Mouse (Mus musculus) stomach, embryonic 14.5 days (tissue): ENCODE measurements at regions not wholly inside any gene's neighbourhood (a gene's known extent, or its start where the extent isn't known, plus 50 kb on each side); places are given as distances from the start of the nearest gene placed in this dataset.
A peak's percentile ranks its signal among the peaks of the same experiment; 100 is the strongest.

Source experiments
- ATAC-seq: fragments of 200-750 bp; cut with Nextera tagmentation; 2 replicates; pipeline ENCODE4 v1.8.0; 2017; ENCODE audit warnings: low read depth, moderate TSS enrichment; ENCODE audit not compliant: insufficient number of reproducible peaks, insufficient read depth, low FRiP score
- H3K27ac ChIP-seq: fragments of 300-500 bp; sonication (generic); 2 replicates; pipeline ENCODE4 v1.5.1; 2014; ENCODE audit warnings: mild to moderate bottlenecking, low read length, moderate library complexity, mixed read lengths
- H3K27me3 ChIP-seq: fragments of 300-500 bp; sonication (generic); 2 replicates; pipeline ENCODE4 v1.6.1; 2014; ENCODE audit warnings: low read length, control low read depth, mixed read lengths; ENCODE audit not compliant: control insufficient read depth, insufficient read depth
- H3K36me3 ChIP-seq: fragments of 300-500 bp; sonication (generic); 2 replicates; pipeline ENCODE4 v1.6.1; 2014; ENCODE audit warnings: mild to moderate bottlenecking, control low read depth, low read length, moderate library complexity, mixed read lengths; ENCODE audit not compliant: control insufficient read depth, insufficient read depth
- H3K4me1 ChIP-seq: fragments of 300-500 bp; sonication (generic); 2 replicates; pipeline ENCODE4 v1.6.1; 2014; ENCODE audit warnings: low read length, control low read depth, mixed read lengths; ENCODE audit not compliant: control insufficient read depth, insufficient read depth
- H3K4me2 ChIP-seq: fragments of 300-500 bp; sonication (generic); replicated peaks from 2 replicates; pipeline ENCODE4 v1.6.1; 2014; ENCODE audit warnings: low read depth, low read length, control low read depth
- H3K4me3 ChIP-seq: fragments of 300-500 bp; sonication (generic); 2 replicates; pipeline ENCODE4 v1.5.1; 2014; ENCODE audit warnings: low read depth, low read length, control low read depth
- H3K9ac ChIP-seq: fragments of 300-500 bp; sonication (generic); replicated peaks from 2 replicates; pipeline ENCODE4 v1.6.1; 2014; ENCODE audit warnings: low read depth, mild to moderate bottlenecking, control low read depth, low read length, moderate library complexity, mixed read lengths
- H3K9me3 ChIP-seq: fragments of 300-500 bp; sonication (generic); 2 replicates; pipeline ENCODE4 v1.6.1; 2016; ENCODE audit warnings: low read depth, low read length, control low read depth; ENCODE audit not compliant: control insufficient read depth
- WGBS: fragments of 180-500 bp; shearing (Covaris S2); extraction: QIAGEN DNeasy Blood & Tissue Kit; methylation state at CpG from one replicate; pipeline ENCODE4 v1.1.7; 2014; 5-methylcytosine and 5-hydroxymethylcytosine counted together

DNA sequence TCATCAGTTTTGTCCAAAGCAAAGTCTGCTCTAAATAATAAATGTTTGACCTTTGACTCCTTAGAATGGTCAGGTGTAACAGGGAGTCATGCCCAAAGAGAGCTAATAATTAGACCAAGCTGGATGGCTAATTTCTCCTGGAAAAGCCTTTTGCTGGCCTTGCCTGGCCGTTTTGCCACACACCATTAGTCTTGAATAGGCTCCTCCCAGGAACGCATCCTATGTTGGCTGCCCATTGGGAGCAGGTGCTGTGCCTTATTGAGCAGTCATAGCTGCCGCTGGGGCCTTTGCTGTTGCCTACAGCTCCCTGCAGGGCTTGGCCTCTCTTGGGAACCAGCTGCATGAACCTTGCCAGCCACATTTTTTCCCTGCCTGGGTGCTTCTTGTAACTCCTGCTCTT, 65.1 kb upstream of the Rgmb start:
- no peak overlapping the region for H3K4me3 ChIP-seq
- no peak for ATAC-seq
- H3K4me1 ChIP-seq, result no peaks in the 10 kb centered on the region
- H3K4me2 ChIP-seq, result no peak overlapping the region
- no peak overlapping the region for H3K9ac ChIP-seq
- no peak overlapping the region for H3K27ac ChIP-seq
- no peaks in the 10 kb centered on the region for H3K27me3 ChIP-seq
- no peaks in the 10 kb centered on the region for H3K36me3 ChIP-seq
- H3K9me3 ChIP-seq, result no peaks in the 10 kb centered on the region
- 66% methylated on average over 3 of the region's 3 CpGs for WGBS

DNA sequence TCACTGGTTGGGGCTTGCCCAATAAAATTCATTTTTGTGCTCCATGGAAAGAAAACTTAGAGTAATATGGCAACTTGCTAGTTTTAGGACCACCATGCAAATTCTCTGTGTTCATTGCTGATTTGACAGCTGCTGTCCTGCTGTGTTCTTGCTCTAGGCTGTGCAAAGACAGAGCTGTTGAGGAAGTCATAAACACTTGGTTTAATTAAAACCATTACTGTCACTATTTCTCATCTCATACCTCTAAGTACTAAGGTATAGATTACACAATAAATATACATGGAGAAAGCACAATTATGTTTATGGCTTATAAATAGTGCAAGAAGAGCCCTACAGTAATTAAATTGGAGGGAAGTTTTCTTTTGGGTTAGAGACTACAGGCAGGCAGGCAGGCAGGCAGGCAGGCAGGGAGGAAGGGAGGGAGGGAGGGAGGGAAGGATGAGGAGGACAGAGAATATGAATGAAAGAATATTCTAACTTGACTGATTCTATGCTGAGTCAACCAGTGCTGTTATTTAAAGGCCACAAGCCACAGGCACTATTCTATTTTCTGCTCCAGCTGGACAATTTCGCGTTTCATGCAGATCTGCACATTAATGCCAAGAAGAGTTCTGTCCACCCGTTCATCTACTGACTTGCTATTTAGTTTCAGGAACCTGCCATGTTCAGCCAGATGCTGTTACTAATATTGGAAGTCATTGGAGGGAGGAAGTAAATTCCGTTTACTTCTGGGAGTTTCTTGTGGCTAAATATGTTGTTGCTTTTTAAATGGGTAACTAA, 61.2 kb upstream of the Rgmb start:
- H3K4me1 ChIP-seq, result no peaks in the 10 kb centered on the region
- ATAC-seq, result no peak
- H3K36me3 ChIP-seq, result no peaks in the 10 kb centered on the region
- WGBS, result 65% methylated on average over 4 of the region's 4 CpGs
- no peak overlapping the region for H3K9ac ChIP-seq
- no peak overlapping the region for H3K4me2 ChIP-seq
- no peaks in the 10 kb centered on the region for H3K9me3 ChIP-seq
- no peak overlapping the region for H3K4me3 ChIP-seq
- no peak overlapping the region for H3K27ac ChIP-seq
- no peaks in the 10 kb centered on the region for H3K27me3 ChIP-seq

DNA sequence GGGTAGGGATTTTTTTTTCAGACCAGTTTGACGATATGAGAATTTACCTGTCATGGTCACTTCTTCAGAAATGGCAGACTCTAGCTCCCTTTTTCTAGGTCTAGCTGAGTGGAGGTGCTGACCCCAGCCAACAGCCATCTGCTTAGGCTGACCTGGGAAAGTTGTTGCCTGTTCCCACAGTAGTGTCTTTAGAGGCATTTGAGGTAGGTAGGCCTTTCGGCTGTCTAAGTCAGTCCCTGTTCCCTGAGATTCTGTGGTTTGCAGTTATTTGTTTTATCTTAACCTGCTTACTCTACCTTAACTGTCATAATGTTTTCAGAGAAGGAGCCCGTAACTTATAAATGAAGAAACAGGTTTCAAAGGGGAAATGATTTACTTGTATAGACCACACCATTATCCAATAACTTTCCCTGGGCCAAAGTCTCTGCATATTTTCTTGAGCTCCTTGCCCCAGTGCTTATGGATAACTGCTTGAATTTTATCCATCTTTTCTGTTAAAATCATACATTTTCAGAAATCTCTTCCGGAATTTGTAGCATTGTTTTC, 59.8 kb upstream of the Rgmb start:
- no peaks in the 10 kb centered on the region for H3K36me3 ChIP-seq
- H3K4me3 ChIP-seq, result no peak overlapping the region
- no peaks in the 10 kb centered on the region for H3K27me3 ChIP-seq
- ATAC-seq, result no peak
- H3K9me3 ChIP-seq, result no peaks in the 10 kb centered on the region
- no peak overlapping the region for H3K4me2 ChIP-seq
- WGBS, result 93% methylated on average over 4 of the region's 4 CpGs
- H3K27ac ChIP-seq, result no peak overlapping the region
- H3K9ac ChIP-seq, result no peak overlapping the region
- H3K4me1 ChIP-seq, result no peaks in the 10 kb centered on the region

DNA sequence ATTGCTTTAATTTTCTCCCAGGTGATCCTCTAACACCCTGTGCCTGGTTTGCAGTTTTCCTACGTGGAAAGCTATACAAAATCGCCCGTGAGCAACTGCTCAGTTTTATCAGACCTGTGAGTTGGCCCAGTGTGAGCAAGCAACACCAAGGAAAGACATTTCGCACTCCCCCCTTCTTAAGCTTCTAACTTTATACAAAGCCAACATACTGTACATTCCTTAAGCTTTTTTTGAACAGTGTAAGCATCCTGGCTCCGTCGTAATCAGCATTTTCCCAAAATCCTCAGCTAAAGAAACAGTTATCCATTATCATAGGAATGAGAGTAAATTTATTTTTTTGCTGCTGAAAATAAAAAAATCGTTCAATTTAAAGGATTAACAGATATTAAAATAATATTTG, 52.0 kb upstream of the Rgmb start:
- H3K9ac ChIP-seq, result no peak overlapping the region
- H3K4me3 ChIP-seq, result no peak overlapping the region
- no peak overlapping the region for H3K4me2 ChIP-seq
- H3K27me3 ChIP-seq, result no peaks in the 10 kb centered on the region
- no peaks in the 10 kb centered on the region for H3K4me1 ChIP-seq
- WGBS, result 33% methylated on average over 7 of the region's 7 CpGs
- H3K27ac ChIP-seq, result no peak overlapping the region; the same call in 1 of the 2 replicates
- no peaks in the 10 kb centered on the region for H3K9me3 ChIP-seq
- ATAC-seq, result peak; percentile 49; the same call in 1 of the 2 replicates
- H3K36me3 ChIP-seq, result no peaks in the 10 kb centered on the region

DNA sequence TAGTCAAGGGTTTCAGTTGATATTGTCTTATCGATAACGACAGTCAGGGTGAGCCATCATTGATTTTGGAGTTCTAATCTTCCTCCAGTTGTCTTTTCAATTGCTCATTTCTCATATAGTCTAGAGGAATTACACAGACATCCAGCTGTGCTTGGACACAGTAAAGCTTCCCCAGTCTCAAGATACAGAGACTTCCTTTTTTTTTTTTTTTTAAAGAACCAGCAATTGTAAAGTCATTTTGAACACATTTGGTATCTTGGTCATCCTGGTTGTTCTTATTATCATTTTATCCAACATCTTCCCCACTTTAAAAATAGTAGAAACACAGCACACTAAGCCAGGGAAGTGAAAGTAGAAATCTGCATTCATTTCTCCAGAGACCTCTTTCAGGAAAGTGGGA, 51.4 kb upstream of the Rgmb start:
- no peak for ATAC-seq
- Histone ChIP-seq H3K27ac (no peak overlapping the region; the same call in 1 of the 2 replicates), H3K4me1 (no peaks in the 10 kb centered on the region), H3K36me3 (no peaks in the 10 kb centered on the region), H3K9me3 (no peaks in the 10 kb centered on the region), H3K9ac (no peak overlapping the region), H3K27me3 (no peaks in the 10 kb centered on the region), H3K4me2 (no peak overlapping the region), H3K4me3 (no peak overlapping the region)
- 87% methylated on average over 2 of the region's 2 CpGs for WGBS
